Mouse (Mus musculus): ENCODE results near the gene Tnfaip1. TPM values are rescaled to one million over a fixed set of nuclear protein-coding genes. Genes with fewer than 3 reads are reported as not detected.
"Not testable (repeated sequence)": the region's sequence is repeated elsewhere in the genome, so short reads cannot be mapped to it uniquely, and the experiment has no call there.

Gene Tnfaip1
- total and polyA plus RNA-seq, 3 experiments = 22.2 to 48.2 (median 36.1) TPM

DNA sequence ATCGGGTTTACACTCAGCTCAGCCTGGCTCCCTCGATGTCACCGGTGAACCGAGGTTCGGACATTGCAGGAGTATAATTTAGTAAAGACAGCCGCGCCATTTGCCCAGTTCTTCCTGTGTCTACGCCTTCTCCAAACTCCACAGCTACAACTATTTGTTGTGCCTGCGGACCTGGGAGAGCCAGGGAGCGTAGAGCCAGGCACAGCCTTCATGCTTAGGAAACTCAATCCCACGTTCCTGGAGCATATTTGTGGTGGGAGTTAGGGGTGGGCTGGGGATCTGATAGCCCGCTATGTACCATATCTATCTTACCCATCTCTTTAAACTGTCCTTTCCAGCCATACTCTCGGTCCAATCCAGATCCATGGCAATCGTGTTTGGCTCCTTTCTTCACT is 555 bp upstream of the Tnfaip1 start:
- no peak for DNase-seq

DNA sequence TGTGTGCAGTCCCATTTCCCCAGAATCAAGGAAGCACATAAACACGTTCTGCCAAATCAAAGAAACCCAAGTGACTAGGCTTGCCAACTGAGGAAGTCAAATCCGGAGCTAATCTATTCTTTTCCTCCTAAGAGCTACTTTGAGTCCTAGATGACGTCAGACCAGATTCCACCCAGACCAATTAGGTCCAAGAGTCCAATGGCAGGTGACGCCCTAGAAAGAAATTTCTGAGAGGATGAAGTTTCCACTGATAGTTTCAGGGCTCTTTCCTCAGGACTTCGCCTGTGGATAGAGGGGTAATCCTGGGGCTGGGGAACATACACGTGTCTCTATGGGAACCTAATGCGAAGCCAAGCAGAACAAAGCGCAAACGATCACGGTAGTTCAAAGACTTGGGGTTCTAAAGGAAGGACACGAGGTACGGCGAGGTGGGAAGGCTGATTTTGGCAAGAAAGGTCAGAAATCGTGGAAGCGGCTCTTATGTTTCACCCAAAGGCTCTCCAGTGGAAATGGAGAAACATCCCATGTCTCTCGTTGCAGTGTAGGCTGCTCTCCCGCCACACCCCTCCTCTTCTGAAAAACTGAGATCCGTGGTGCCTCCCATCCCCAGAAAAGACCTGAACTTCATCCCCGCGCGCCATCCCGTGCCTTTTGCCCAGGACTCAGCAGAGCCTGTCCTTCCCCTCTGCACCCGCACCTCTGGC is 604 bp downstream of the Tnfaip1 start:
- DNase-seq = peak; percentile 57

DNA sequence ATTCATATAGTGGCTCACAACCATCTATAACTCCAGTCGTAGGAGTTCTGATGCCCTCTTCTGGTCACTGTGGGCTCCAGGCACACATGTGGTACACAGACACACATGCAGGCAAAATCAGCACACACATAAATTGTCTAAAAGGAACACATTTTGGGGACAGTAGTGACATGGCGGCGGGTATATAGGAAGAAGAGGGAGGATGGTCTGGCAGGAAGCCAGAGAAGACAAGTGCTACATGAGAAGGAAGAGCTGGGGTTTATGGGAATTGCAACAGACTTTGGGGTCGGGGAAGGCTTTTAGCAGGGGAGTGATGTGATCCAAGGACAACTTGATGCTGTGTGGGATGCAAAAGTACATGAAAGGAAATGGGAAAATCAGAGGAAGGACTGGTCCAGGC is 1.6 kb downstream of the Tnfaip1 start:
- no peak for DNase-seq

DNA sequence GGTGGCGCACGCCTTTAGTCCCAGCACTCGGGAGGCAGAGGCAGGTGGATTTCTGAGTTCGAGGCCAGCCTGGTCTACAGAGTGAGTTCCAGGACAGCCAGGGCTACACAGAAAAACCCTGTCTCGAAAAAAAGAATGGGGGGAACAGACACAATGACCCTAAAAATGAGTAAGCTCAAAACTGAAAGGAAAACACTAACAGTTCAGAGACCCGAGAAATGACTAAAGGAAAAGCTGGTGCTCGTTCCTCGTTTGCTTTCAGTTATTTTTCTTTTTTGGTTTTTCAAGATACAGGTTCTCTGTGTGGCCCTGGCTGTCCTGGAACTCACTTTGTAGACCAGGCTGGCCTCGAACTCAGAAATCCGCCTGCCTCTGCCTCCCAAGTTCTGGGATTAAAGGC is 4.6 kb downstream of the Tnfaip1 start:
- not testable (repeated sequence) for DNase-seq

DNA sequence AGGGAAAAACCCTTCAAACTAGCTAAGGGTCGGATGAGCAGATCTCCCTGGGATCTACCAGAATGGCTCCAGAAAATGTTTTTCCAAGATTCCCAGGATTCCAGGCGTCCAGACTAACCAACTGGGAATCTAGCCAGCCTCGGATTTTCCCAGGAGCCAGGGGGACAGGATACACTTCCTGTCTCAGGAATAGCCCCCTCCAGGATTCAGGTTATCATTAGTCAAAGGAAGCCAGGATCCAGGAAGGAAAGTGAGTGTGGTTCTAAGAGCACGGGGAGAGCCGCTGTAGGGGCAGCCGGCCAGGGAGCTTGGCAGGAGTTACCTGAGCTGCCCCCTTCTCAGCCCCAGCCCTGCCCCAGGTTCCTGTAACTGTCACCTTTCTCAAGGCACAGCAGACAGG is 5.1 kb downstream of the Tnfaip1 start:
- DNase-seq = peak; percentile 57

DNA sequence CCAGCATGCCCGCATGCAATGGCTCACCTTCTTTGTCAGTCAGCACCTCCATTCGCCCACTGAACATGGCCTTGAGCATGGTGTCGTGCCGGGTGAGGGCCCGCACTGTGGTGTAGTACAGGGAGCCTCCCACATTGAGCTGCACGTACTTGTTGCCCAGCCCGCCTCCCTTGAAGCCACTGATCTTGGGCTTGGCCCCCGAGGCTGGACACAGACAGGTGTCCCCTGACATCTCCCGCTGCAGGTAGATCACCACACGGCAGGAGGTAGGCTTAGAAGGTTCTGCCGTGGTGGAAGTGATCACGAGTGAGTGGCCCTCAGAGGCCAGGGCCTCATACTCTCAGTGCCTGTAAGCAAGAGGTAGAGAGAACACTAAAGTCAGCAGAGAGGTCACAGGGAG is 6.1 kb downstream of the Tnfaip1 start:
- no peak for DNase-seq

DNA sequence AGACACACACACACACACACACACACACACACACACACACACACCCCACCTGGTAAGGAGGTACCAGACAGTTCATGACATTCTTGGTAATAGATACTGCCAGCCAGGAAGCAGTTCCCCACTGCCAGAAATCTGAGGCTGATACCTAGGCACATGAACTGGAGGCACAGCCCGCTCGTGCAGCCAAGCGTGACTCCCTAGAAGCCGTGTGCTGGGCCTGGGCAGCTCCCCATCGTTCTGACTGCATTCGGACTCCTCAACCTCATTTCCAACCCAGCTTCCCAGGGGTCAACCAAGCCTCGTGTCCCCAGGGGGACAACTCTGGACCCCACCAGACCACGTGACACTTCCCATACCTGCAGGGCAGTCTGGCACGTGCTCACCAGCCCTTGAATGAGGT is 7.4 kb downstream of the Tnfaip1 start:
- DNase-seq = no peak

DNA sequence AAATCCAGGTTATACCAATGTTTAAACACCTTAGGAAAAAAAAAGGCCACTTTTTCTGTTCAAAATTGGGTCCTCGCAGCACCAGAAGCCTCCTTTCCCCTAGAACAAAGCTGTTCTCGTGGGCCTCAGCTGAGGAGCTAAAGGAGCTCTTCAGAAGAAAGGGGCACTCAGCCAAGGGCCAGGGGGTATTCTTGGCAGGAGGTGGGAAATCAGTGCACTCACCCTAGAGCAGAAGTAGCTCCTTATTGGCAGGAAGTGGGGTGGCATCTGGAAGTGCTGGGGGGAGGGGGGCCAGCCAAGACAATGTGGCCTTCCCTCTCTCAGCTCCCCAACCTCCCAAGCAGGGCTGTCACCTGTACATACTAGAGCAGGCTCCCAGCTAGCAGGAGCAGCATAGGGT is 11.3 kb downstream of the Tnfaip1 start:
- DNase-seq = no peak

DNA sequence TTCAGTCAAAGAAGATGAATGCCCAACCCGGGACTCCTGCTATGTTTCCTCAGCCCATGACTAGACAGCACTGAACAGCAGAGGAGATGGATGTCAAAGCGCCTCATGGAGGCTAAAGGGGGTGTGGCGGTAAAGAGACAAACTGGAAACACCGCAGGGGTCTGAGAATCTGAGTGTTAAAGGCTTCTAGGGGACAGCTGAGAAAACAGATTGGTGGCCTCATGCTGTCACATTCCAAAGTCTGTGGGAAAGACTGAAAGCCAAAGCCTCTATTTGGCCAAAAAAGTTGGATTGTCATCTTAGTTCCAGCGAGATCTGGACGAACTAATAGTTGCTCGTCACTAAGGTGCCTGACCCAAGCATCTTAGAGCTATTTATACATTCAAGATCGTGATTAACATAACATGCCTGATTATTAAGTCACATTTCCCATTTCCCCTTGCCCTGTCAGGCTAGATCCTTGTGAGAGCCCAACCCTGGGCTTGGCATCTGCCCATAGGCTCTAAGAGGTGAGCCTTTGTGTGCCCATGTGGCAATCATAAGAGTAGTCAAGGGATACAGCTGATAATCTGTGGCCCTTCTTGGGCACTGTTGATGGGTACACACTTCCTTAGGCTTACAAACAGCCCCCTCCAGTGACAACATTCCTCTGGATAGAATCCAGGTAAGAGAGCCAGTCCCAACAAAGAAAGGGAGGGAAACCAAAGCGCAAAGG is 12.7 kb downstream of the Tnfaip1 start:
- no peak for DNase-seq

DNA sequence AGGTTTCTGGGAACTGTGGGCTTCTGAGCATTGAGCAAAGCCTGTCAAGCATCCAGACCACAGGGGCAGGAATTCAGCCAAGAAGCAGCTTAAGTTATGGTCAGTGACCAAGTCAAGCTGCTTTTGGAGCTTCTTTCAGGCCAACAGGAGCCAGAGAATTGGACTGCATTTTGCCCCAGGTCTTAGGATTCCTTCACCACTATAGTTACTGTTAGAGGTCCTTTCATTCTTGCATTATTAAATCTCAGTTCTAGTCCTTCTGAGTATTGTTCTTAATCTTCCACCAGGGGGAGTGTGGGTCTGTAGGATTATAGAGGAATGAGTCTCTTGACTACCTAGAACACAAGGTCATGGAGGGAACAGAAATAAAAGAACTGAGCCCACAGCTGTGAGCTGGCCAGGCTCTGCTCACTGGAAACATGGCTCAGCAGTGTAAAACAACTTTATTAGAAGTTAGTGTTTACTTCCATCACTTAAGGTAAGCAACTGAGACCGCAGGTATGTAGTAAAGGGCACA is 13.6 kb downstream of the Tnfaip1 start:
- peak; percentile 37 for DNase-seq

DNA sequence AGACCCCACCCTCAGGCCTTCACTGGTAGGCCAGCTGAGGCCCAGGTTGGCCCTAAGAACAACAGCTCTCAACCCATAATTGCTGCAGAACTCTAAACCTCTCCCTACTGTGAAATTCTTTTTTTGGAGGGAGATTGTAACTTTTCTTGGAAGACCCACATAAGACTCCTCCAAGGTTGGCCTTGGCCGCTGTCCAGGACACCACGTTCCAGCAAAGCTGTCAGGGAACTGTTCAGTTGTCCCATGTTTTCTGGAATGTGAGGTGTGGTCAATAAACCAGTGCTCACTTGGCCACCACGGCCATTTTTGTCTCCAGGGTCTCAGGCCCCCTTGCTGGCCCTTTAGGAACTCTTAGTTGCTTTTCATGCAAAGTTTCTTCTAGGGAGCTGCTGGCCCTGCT is 14.3 kb downstream of the Tnfaip1 start:
- no peak for DNase-seq

DNA sequence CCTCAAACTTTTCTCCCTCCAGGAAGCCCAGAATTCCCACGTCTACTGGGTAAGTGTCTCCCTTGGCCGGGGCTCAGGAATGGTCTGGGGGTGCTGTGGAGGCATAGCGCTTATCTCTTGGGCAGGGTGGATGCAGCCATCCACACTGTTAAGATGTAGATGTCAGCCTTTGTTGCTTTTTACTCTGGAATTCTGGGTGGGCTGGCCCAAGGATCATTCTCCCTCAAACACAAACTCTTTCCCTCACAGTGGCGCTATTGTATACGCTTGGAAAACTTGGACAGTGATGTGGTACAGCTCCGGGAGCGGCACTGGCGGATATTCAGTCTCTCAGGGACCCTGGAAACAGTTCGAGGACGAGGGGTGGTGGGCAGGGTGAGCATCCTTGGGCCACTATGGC is 17.2 kb downstream of the Tnfaip1 start:
- DNase-seq = no peak

DNA sequence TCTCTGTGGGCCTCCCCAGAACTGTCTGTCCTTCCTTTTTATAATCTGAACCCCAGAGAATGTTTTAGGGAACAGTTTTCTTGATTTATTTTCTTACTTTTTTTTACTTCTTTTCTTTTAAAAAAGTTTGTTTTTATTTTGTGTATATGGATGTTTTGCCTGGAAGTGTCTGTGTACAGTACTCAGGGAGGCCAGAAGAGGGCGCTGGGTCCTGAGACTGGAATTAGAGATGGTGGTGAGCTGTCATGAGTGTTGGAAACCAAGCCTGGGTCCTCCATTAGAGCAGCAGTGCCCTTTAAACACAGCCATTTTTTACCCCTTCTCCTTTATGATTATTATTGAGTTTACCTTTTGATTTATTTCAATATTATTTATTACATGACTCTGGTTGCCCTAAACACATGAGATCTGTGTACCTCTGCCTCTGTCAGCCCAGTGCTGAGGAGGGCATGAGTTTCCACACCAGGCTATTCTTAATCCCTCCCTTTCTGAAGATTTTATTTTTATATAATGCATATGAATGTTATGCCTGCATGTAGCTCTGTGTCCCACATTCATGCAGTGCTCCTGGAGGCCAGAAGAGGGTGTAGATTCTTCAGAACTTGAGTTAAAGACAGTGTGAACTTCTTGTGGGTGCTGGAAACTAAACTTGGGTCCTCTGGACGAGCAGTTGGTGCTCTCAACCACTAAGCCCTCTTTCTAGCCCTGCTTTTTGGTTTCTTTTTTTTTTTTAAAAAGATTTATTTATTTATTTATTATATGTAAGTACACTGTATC is 20.4 kb downstream of the Tnfaip1 start:
- no peak for DNase-seq

DNA sequence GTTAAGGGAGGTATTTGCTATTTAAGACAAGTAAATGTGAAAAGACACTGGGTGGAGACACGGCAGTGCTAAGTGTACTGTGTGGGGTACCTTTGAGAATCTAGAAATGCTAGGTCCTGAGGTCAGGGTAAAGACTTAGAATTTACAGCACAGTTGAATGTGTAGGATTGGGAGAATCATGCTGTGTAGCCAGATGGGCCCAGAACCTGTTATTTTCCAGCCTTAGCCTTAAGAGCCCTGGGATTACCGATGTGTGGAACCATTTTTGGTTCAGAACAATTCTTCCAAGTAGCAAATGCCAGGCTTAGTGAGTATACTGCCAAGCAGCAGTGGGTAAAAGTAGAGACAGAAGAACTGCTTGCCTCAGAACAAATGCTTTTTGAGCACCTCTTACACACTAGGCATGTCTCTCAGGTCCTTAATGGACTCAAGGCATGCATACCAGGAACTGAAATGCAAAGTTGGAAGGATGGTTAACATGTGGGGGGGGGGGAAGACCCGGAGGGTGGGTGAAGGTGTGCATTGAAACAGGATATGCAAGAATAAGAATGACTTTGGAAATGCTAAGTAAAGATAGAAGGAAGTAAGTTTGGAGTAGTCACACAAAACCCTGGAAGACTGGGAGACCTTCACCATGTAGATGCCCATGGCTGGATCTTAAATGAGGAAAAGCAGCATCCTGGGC is 22.9 kb downstream of the Tnfaip1 start:
- DNase-seq = no peak

DNA sequence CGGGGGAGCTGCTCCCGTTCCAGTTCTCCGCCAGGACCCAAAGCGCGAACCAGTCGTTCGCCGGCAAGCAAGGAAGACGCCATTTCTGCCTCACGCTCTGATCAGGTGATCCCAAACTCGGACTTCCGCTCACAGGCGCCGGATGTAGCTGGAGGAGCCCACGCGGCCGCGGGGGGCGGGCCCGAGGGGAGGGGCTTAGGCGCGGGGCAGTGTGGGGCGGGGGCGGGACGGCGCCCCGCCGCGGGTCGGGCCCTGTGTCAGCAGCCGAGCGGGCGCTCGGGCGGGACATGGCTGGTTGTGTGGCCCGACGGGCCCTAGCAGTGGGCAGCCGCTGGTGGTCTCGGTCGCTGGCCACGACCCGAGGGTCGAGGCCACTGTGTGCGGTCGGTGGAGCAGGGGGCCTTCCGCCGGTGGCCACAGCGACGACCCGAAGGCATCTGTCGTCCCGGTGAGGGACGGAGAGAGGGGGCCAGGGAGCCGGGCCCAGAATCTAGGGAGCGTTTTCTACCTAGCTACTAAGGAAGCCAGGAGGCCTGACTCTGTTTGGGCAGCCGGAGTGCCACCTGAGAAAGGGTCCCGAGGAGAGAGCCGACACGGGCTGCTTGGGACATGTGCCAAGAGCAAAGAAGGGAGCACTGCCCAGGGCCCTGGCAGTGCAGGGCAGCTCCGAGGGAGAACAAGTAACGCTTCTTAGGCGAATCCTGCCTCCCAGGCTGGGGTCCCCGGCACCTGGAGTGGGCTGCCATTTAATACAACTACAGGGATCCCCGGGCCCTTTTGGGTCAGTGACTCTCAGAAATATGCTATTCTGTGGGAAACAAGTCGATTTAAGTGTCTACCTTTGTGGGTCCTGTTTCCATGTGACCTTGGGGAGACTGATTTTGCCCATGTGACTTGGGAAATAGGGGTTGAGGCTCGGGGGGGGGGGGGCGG is 23.8 kb downstream of the Tnfaip1 start, which contains the start of the genes Tmem199 and Poldip2:
Gene Tmem199, minus strand, starts transcription at position 148 of the 933 bp plus-strand sequence.
Gene Poldip2, plus strand, starts transcription at position 169 of the 933 bp plus-strand sequence.
- DNase-seq = peak; percentile 94

DNA sequence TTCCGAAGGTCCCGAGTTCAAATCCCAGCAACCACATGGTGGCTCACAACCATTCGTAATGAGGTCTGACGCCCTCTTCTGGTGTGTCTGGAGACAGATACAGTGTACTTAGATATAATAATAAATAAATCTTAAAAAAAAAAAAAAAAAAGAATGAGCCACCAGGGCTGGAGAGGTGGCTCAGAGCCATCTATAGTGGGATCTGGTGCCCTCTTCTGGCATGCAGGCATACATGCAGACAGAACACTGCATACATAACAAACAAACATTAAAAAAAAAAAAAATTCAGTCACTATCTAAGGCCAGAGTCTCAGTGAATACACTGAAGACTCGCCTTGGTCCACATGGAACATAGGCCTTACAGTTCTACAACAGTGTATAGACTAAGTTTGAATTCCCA is 27.0 kb downstream of the Tnfaip1 start:
- no peak for DNase-seq

DNA sequence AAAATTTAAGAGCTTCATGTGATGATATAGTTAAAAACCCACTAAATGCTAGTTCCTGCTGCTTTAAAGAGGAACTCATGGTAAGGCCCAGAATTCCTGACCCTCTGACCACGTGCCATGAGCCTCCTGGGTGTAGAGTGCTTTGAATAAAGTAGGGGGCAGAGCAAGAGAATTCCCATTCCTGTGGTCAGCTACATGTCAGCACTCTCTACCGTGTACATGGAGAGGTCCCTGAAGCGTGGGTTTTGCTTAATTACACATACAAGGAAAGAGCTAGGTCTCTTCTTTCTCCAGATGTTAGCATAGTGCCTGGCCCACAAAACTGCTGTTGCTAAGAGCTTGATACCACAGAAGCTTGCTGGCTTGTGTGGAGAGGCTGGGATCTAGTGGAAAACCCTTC is 30.7 kb downstream of the Tnfaip1 start:
- no peak for DNase-seq

DNA sequence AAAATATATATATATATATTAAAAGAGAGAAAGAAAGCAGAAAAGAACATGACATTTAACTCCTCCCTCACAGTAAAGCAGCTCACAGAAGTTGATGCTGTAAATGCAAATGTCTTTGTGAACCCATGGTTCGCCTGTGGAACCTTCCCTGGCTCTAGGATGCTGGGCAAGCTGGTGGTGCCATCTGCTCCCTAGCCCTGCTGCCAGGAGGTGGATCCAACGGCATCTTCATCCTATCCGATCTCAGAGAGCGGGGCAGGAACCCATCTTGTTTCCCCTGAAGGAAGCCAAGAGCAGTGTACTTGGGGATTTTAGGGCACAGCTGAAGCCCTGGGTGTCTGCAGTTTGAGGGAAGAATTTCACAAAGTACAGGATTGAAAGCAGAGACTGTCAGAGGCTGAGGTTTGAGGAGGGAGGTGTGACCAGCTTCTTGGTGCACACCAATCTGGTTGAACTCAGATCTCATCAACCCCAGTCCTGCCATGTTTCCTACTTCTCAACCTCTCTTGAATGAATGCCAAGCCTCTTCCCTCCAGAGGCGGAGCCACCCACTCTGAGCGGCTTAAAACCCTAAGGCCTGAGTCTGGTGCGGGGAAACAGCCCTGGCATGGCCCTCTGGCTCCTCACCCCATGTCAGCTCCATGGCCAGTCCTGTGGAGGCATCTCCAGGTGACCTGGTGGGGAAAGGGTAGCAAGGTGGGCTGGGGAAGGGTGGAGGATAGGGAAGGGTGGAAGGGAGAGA is 33.1 kb downstream of the Tnfaip1 start, which contains the start of gene Sebox:
Gene Sebox, plus strand, starts transcription at position 539 of the 742 bp plus-strand sequence.
- no peak for DNase-seq

DNA sequence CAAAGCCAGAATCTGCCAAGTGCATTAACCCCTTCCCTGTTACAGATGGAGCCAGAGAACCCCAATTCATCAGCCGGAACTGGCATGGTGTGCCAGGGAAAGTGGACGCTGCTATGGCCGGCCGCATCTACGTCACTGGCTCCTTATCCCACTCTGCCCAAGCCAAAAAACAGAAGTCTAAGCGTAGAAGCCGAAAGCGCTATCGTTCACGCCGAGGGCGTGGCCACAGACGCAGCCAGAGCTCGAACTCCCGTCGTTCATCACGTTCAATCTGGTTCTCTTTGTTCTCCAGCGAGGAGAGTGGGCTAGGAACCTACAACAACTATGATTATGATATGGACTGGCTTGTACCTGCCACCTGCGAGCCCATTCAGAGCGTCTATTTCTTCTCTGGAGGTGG is 34.6 kb downstream of the Tnfaip1 start:
- DNase-seq = no peak

DNA sequence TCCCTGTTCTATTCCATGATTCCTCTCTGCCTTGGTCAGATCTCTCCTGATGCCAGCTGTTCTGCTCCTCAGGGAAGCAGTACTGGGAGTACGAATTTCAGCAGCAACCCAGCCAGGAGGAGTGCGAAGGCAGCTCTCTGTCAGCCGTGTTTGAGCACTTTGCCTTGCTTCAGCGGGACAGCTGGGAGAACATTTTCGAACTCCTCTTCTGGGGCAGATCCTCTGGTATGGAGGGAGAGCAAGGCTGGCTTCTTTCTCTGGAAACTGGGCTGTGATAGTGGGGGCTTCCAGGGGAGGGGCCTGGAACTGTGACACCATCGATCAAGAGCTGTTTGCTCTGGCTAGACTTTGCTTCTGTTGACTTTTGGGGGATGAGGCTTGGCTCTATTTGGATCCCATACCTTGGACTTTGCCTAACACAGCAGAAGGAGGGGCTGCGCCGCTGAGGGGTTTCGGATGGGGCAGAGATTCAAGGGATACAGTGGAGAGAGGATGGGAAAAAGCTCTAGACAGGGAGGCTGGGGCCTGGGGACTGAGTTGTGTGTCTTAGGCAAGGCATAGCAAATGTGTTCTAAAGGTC is 35.4 kb downstream of the Tnfaip1 start:
- no peak for DNase-seq

All from adrenal gland, adult 2 months (tissue).